Comparison of ENCODE assay signal across 17 mouse cellular contexts in genomic region chr10:5491050-5491449, GRCm38 (mm10).
A peak's percentile ranks its signal among the peaks of the same experiment; 100 is the strongest.
DNase-seq lines count a peak whose midpoint lies in the region; ATAC-seq lines count a peak whose summit lies in the region.
"Had no signal": no experiment of that assay in that cellular context is flagged by ENCODE, and none has a peak within 500 bp of the region (broad histone marks: within the 10 kb centered on the region; RNA-seq: fewer than 3 reads in every experiment).

No protein-coding gene starts in this region.

- no peak overlapping the region for H3K27ac ChIP-seq in heart, embryonic 10.5 days
- H3K27ac ChIP-seq: embryonic facial prominence, embryonic 12.5 days; forebrain, embryonic 15.5 days; heart, embryonic 13.5 days; hindbrain, embryonic 15.5 days had no signal

- H3K4me1 ChIP-seq in heart, embryonic 10.5 days = no peaks in the 10 kb centered on the region
- H3K4me1 ChIP-seq: embryonic facial prominence, embryonic 12.5 days; forebrain, embryonic 15.5 days; heart, embryonic 13.5 days had no signal

- DNase-seq in cerebellum, postnatal 10 days = peak; percentile 56 to 58
- DNase-seq in heart, adult 11 months = peak; percentile 43
- no peak for DNase-seq in heart, embryonic 10.5 days (ENCODE audit: low spot score)
- peak; percentile 43 to 47 for DNase-seq in right cerebral cortex, adult 2 months (ENCODE audit: low spot score in 2 of 2)
- DNase-seq in right cerebral cortex, postnatal 10 days (ENCODE audit: low spot score in 2 of 2) = no peak
- no peak for DNase-seq in T-cell, adult 2 months (ENCODE audit: low spot score)
- DNase-seq: adrenal gland, adult 8-10 months; adrenal gland, postnatal 36 days; gastrocnemius, postnatal 14 days; heart, postnatal 36 days had no signal

- WGBS in heart, embryonic 10.5 days = 84% methylated on average over 9 of the region's 9 CpGs

- H3K36me3 ChIP-seq in heart, embryonic 10.5 days = no peaks in the 10 kb centered on the region
- H3K36me3 ChIP-seq: embryonic facial prominence, embryonic 12.5 days; forebrain, embryonic 15.5 days; heart, embryonic 13.5 days; hindbrain, embryonic 15.5 days had no signal

- no peaks in the 10 kb centered on the region for H3K9me3 ChIP-seq in heart, embryonic 10.5 days
- H3K9me3 ChIP-seq: embryonic facial prominence, embryonic 12.5 days; forebrain, embryonic 15.5 days; heart, embryonic 13.5 days; hindbrain, embryonic 15.5 days had no signal

- H3K27me3 ChIP-seq in heart, embryonic 10.5 days (ENCODE audit: insufficient read depth, poor library complexity, severe bottlenecking) = no peaks in the 10 kb centered on the region
- H3K27me3 ChIP-seq: embryonic facial prominence, embryonic 12.5 days; forebrain, embryonic 15.5 days; heart, embryonic 13.5 days; hindbrain, embryonic 15.5 days had no signal

- no peak overlapping the region for H3K4me3 ChIP-seq in heart, embryonic 10.5 days
- H3K4me3 ChIP-seq: embryonic facial prominence, embryonic 12.5 days; forebrain, embryonic 15.5 days; heart, embryonic 13.5 days; hindbrain, embryonic 15.5 days had no signal

- no peak for ATAC-seq in cerebellum, adult (ENCODE audit: insufficient number of reproducible peaks, low FRiP score, low TSS enrichment)
- ATAC-seq: forebrain, embryonic 15.5 days; intestine, embryonic 16.5 days; Patski had no signal

Comparison
In these comparisons a context has a peak if more than half of its experiments do, and no peak if none do; other contexts are left out.
1. DNase-seq: peak in cerebellum, postnatal 10 days (2 of 2), heart, adult 11 months (single experiment) and right cerebral cortex, adult 2 months (2 of 2); none in heart, embryonic 10.5 days (single experiment), right cerebral cortex, postnatal 10 days (0 of 2) and T-cell, adult 2 months (single experiment).